Mouse (Mus musculus) hindbrain, embryonic 12.5 days (tissue): ENCODE results near the gene Gdi1. TPM values are rescaled to one million over a fixed set of nuclear protein-coding genes. Genes with fewer than 3 reads are reported as not detected.
"Not testable (repeated sequence)": the region's sequence is repeated elsewhere in the genome, so short reads cannot be mapped to it uniquely, and the experiment has no call there.

Experiments used
- ATAC-seq: fragments of 200-750 bp; cut with Nextera tagmentation; 2 replicates; pipeline ENCODE4 v1.8.0; 2017; ENCODE audit warnings: moderate TSS enrichment; ENCODE audit not compliant: low FRiP score
- H3K27ac ChIP-seq: fragments of 300-500 bp; sonication (generic); 2 replicates; pipeline ENCODE4 v1.5.1; 2016; ENCODE audit warnings: mild to moderate bottlenecking
- H3K27me3 ChIP-seq: fragments of 300-500 bp; sonication (generic); 2 replicates; pipeline ENCODE4 v1.6.1; 2016; ENCODE audit warnings: mild to moderate bottlenecking
- H3K36me3 ChIP-seq: fragments of 300-500 bp; sonication (generic); 2 replicates; pipeline ENCODE4 v1.6.1; 2016; ENCODE audit warnings: mild to moderate bottlenecking
- H3K4me1 ChIP-seq: fragments of 300-500 bp; sonication (generic); 2 replicates; pipeline ENCODE4 v1.6.1; 2016
- H3K4me2 ChIP-seq: fragments of 300-500 bp; sonication (generic); replicated peaks from 2 replicates; pipeline ENCODE4 v1.6.1; 2016; ENCODE audit warnings: mild to moderate bottlenecking
- H3K4me3 ChIP-seq: fragments of 300-500 bp; sonication (generic); 2 replicates; pipeline ENCODE4 v1.5.1; 2016; ENCODE audit warnings: mild to moderate bottlenecking
- H3K9ac ChIP-seq: fragments of 300-500 bp; sonication (generic); 2 replicates; pipeline ENCODE4 v1.6.1; 2016; ENCODE audit warnings: mild to moderate bottlenecking, moderate library complexity
- H3K9me3 ChIP-seq: fragments of 300-500 bp; sonication (generic); replicated peaks from 2 replicates; pipeline ENCODE4 v1.6.1; 2016; ENCODE audit warnings: mild to moderate bottlenecking
- WGBS: fragments of 180-500 bp; shearing (Covaris S2); methylation state at CpG from one replicate; pipeline ENCODE4 v1.1.7; 2016; 5-methylcytosine and 5-hydroxymethylcytosine counted together
- microRNA-seq: library from miRNA; unstranded; fragments of <30 nt; microRNA quantifications from one replicate; pipeline ENCODE4, GENCODE M21; 2017
- polyA plus RNA-seq: library from polyadenylated mRNA; unstranded; fragments of >200 nt; fragmentation: Nextera tagmentation; extraction: Ambion mirVana; gene quantifications from 2 replicates; pipeline ENCODE4 v1.2.1, GENCODE M21; 2016

Gdi1 gene
- polyA plus RNA-seq, 1 experiment from 2014 or later = 697 TPM

GRCm38 (mm10) chrX:74352645-74353466, 48.1 kb downstream of the Gdi1 start:
- H3K27ac ChIP-seq = peak overlapping the region; percentile 35

GRCm38 (mm10) chrX:74353467-74353770, 48.6 kb downstream of the Gdi1 start, which contains the start of gene Lage3:
TSS of gene Lage3 (minus strand) at chrX:74353618.
- peak within 1 kb of the TSS; percentile 35 for H3K27ac ChIP-seq

More at GRCm38 (mm10) chrX:74352645-74353466, 48.1 kb downstream of the Gdi1 start:
- Histone ChIP-seq H3K27me3 (no peaks in the 10 kb centered on the region), H3K4me1 (no peaks in the 10 kb centered on the region), H3K9me3 (no peaks in the 10 kb centered on the region), H3K4me2 (peak overlapping the region; percentile 56), H3K9ac (peak overlapping the region; percentile 58), H3K4me3 (peak overlapping the region; percentile 41), H3K36me3 (no peaks in the 10 kb centered on the region)
- peak; percentile 80 for ATAC-seq
- 31% methylated on average over 13 of the region's 13 CpGs for WGBS

GRCm38 (mm10) chrX:74357069-74357468, 52.3 kb downstream of the Gdi1 start:
- not testable (repeated sequence) for H3K27me3 ChIP-seq, H3K36me3 ChIP-seq, H3K9me3 ChIP-seq, H3K9ac ChIP-seq, H3K4me3 ChIP-seq, H3K27ac ChIP-seq, ATAC-seq, H3K4me1 ChIP-seq, H3K4me2 ChIP-seq
- 84% methylated on average over 3 of the region's 3 CpGs for WGBS

More at GRCm38 (mm10) chrX:74353467-74353770, 48.6 kb downstream of the Gdi1 start, which contains the start of gene Lage3:
- ATAC-seq = peak; percentile 89
- Histone ChIP-seq H3K4me2 (peak within 1 kb of the TSS; percentile 56), H3K36me3 (no peaks in the 10 kb centered on the region), H3K27me3 (no peaks in the 10 kb centered on the region), H3K4me1 (no peaks in the 10 kb centered on the region), H3K9me3 (no peaks in the 10 kb centered on the region), H3K4me3 (peak within 1 kb of the TSS; percentile 41), H3K9ac (peak within 1 kb of the TSS; percentile 58)
- WGBS = 29% methylated on average over 7 of the region's 22 CpGs

- 59% methylated on average over 11 of the region's 11 CpGs for WGBS
- H3K9me3 ChIP-seq = no peaks in the 10 kb centered on the region
Observed at GRCm38 (mm10) chrX:74359171-74359570, 54.4 kb downstream of the Gdi1 start.

More at GRCm38 (mm10) chrX:74359171-74359570, 54.4 kb downstream of the Gdi1 start:
- no peak overlapping the region for H3K4me2 ChIP-seq
- H3K27me3 ChIP-seq = no peaks in the 10 kb centered on the region
- H3K36me3 ChIP-seq = no peaks in the 10 kb centered on the region
- H3K4me1 ChIP-seq = no peaks in the 10 kb centered on the region
- no peak overlapping the region for H3K4me3 ChIP-seq
- no peak overlapping the region for H3K9ac ChIP-seq
- H3K27ac ChIP-seq = no peak overlapping the region
- no peak for ATAC-seq

Small RNA genes lying within 50 kb of the gene (microRNA-seq; reads per million reads assigned to microRNA genes)
- gene Mir7091 (not detected), gene Mir7092 (not detected)

Other genes starting within 250 kb of the Gdi1 start
- not detected in 2 replicates for gene Opn1mw, start 177.5 kb upstream of the Gdi1 start, polyA plus RNA-seq
- 14.9 and 16.7 TPM in 2 replicates for gene Mecp2, start 169.6 kb upstream of the Gdi1 start, polyA plus RNA-seq
- gene Tex28, start 137.2 kb upstream of the Gdi1 start, polyA plus RNA-seq = not detected in 2 replicates
- 0.10 and 0.18 TPM in 2 replicates for gene Tktl1, start 127.7 kb upstream of the Gdi1 start, polyA plus RNA-seq
- 253 and 262 TPM in 2 replicates for gene Flna, start 55.2 kb upstream of the Gdi1 start, polyA plus RNA-seq
- gene Emd, start 50.3 kb upstream of the Gdi1 start, polyA plus RNA-seq = 17.0 and 18.2 TPM in 2 replicates
- 520 and 550 TPM in 2 replicates for gene Rpl10, start 34.2 kb upstream of the Gdi1 start, polyA plus RNA-seq
- 80.2 and 85.6 TPM in 2 replicates for gene Taz, start 23.1 kb upstream of the Gdi1 start, polyA plus RNA-seq
- 6.3 and 6.5 TPM in 2 replicates for gene Dnase1l1, start 22.7 kb upstream of the Gdi1 start, polyA plus RNA-seq
- gene Atp6ap1, start 7.9 kb upstream of the Gdi1 start, polyA plus RNA-seq = 140 and 143 TPM in 2 replicates
- 62.3 and 65.8 TPM in 2 replicates for gene Fam50a, start 8.0 kb downstream of the Gdi1 start, polyA plus RNA-seq
- 48.6 and 51.8 TPM in 2 replicates for gene Plxna3, start 24.1 kb downstream of the Gdi1 start, polyA plus RNA-seq
- 90.1 and 94.4 TPM in 2 replicates for gene Lage3, start 48.6 kb downstream of the Gdi1 start, polyA plus RNA-seq
- 56.7 and 63.1 TPM in 2 replicates for gene Ubl4a, start 68.2 kb downstream of the Gdi1 start, polyA plus RNA-seq
- gene Slc10a3, start 68.4 kb downstream of the Gdi1 start, polyA plus RNA-seq = 10.1 and 10.5 TPM in 2 replicates
- gene Fam3a, start 88.3 kb downstream of the Gdi1 start, polyA plus RNA-seq = 32.1 and 33.7 TPM in 2 replicates
- gene Ikbkg, start 88.3 kb downstream of the Gdi1 start, polyA plus RNA-seq = 24.2 and 27.7 TPM in 2 replicates
- gene G6pdx, start 124.2 kb downstream of the Gdi1 start, polyA plus RNA-seq = 48.8 and 52.9 TPM in 2 replicates
- gene Gm6880, start 176.4 kb downstream of the Gdi1 start, polyA plus RNA-seq = not detected in 2 replicates